Mouse (Mus musculus): Measurements from ENCODE around the gene Camsap1. TPM values are rescaled to one million over a fixed set of nuclear protein-coding genes. Genes with fewer than 3 reads are reported as not detected.

Gene Camsap1
- polyA plus RNA-seq, 1 experiment from 2014 or later: 18.0 TPM

GRCm38 (mm10) chr2:25975141-25975770, 7.8 kb downstream of the Camsap1 start:
- WGBS: 86% methylated on average over 4 of the region's 4 CpGs
- H3K4me3 ChIP-seq: no peak overlapping the region
- ATAC-seq (ENCODE audit: low FRiP score, low read depth): no peak
- no peaks in the 10 kb centered on the region for H3K27me3 ChIP-seq
- no peak overlapping the region for H3K9ac ChIP-seq
- peaks cover 17% of the 10 kb centered on the region for H3K4me1 ChIP-seq
- no peak overlapping the region for H3K27ac ChIP-seq
- peaks cover 31% of the 10 kb centered on the region for H3K36me3 ChIP-seq
- H3K4me2 ChIP-seq (replicated peaks): no peak overlapping the region
- H3K9me3 ChIP-seq: no peaks in the 10 kb centered on the region

- no peaks in the 10 kb centered on the region for H3K9me3 ChIP-seq
- H3K9ac ChIP-seq: no peak overlapping the region
- no peaks in the 10 kb centered on the region for H3K27me3 ChIP-seq
- no peak overlapping the region for H3K4me2 ChIP-seq (replicated peaks)
- H3K4me1 ChIP-seq: no peaks in the 10 kb centered on the region
- H3K27ac ChIP-seq: no peak overlapping the region
- no peak for ATAC-seq (ENCODE audit: low FRiP score, low read depth)
- 82% methylated on average over 2 of the region's 2 CpGs for WGBS
- H3K4me3 ChIP-seq: no peak overlapping the region
- H3K36me3 ChIP-seq: peaks cover 61% of the 10 kb centered on the region
Observed at GRCm38 (mm10) chr2:25970426-25970825, 12.7 kb downstream of the Camsap1 start.

GRCm38 (mm10) chr2:25969319-25969718, 13.8 kb downstream of the Camsap1 start:
- H3K9me3 ChIP-seq: no peaks in the 10 kb centered on the region
- no peaks in the 10 kb centered on the region for H3K27me3 ChIP-seq
- 85% methylated on average over 4 of the region's 4 CpGs for WGBS
- H3K4me3 ChIP-seq: no peak overlapping the region
- ATAC-seq (ENCODE audit: low FRiP score, low read depth): no peak
- no peak overlapping the region for H3K27ac ChIP-seq
- no peak overlapping the region for H3K9ac ChIP-seq
- peaks cover 72% of the 10 kb centered on the region for H3K36me3 ChIP-seq
- H3K4me1 ChIP-seq: no peaks in the 10 kb centered on the region
- no peak overlapping the region for H3K4me2 ChIP-seq (replicated peaks)

- H3K36me3 ChIP-seq: peaks cover 91% of the 10 kb centered on the region
- WGBS: 92% methylated on average over 3 of the region's 3 CpGs
- H3K9ac ChIP-seq: no peak overlapping the region
- no peaks in the 10 kb centered on the region for H3K27me3 ChIP-seq
- no peak for ATAC-seq (ENCODE audit: low FRiP score, low read depth)
- no peak overlapping the region for H3K27ac ChIP-seq
- no peak overlapping the region for H3K4me3 ChIP-seq
- H3K9me3 ChIP-seq: no peaks in the 10 kb centered on the region
- no peak overlapping the region for H3K4me2 ChIP-seq (replicated peaks)
- no peaks in the 10 kb centered on the region for H3K4me1 ChIP-seq
Observed at GRCm38 (mm10) chr2:25949291-25949690, 33.8 kb downstream of the Camsap1 start.

GRCm38 (mm10) chr2:25947950-25948349, 35.1 kb downstream of the Camsap1 start:
- Histone ChIP-seq H3K4me2 (replicated peaks) (no peak overlapping the region), H3K9ac (no peak overlapping the region), H3K27me3 (no peaks in the 10 kb centered on the region), H3K27ac (no peak overlapping the region), H3K4me1 (no peaks in the 10 kb centered on the region), H3K4me3 (no peak overlapping the region), H3K9me3 (no peaks in the 10 kb centered on the region), H3K36me3 (peaks cover 91% of the 10 kb centered on the region)
- 85% methylated on average over 3 of the region's 3 CpGs for WGBS
- no peak for ATAC-seq (ENCODE audit: low FRiP score, low read depth)

- ATAC-seq (ENCODE audit: low FRiP score, low read depth): no peak
- peaks cover 86% of the 10 kb centered on the region for H3K36me3 ChIP-seq
- WGBS: 91% methylated on average over 2 of the region's 2 CpGs
Observed at GRCm38 (mm10) chr2:25943822-25944221, 39.3 kb downstream of the Camsap1 start.

GRCm38 (mm10) chr2:25940503-25940902, 42.6 kb downstream of the Camsap1 start:
- Histone ChIP-seq H3K27ac (no peak overlapping the region), H3K36me3 (peaks cover 94% of the 10 kb centered on the region)
- ATAC-seq (ENCODE audit: low FRiP score, low read depth): no peak

More at GRCm38 (mm10) chr2:25943822-25944221, 39.3 kb downstream of the Camsap1 start:
- no peak overlapping the region for H3K4me2 ChIP-seq (replicated peaks)
- no peak overlapping the region for H3K4me3 ChIP-seq
- H3K27me3 ChIP-seq: no peaks in the 10 kb centered on the region
- H3K27ac ChIP-seq: no peak overlapping the region
- no peak overlapping the region for H3K9ac ChIP-seq
- H3K9me3 ChIP-seq: no peaks in the 10 kb centered on the region
- no peaks in the 10 kb centered on the region for H3K4me1 ChIP-seq

GRCm38 (mm10) chr2:25931249-25931859, 51.7 kb downstream of the Camsap1 start:
- no peak overlapping the region for H3K9ac ChIP-seq
- no peaks in the 10 kb centered on the region for H3K9me3 ChIP-seq
- no peaks in the 10 kb centered on the region for H3K4me1 ChIP-seq
- H3K27me3 ChIP-seq: no peaks in the 10 kb centered on the region
- peaks cover 96% of the 10 kb centered on the region for H3K36me3 ChIP-seq
- no peak overlapping the region for H3K27ac ChIP-seq
- no peak for ATAC-seq (ENCODE audit: low FRiP score, low read depth)
- 81% methylated on average over 6 of the region's 6 CpGs for WGBS
- no peak overlapping the region for H3K4me2 ChIP-seq (replicated peaks)
- H3K4me3 ChIP-seq: no peak overlapping the region

More at GRCm38 (mm10) chr2:25940503-25940902, 42.6 kb downstream of the Camsap1 start:
- H3K4me1 ChIP-seq: no peaks in the 10 kb centered on the region
- H3K4me2 ChIP-seq (replicated peaks): no peak overlapping the region
- 88% methylated on average over 6 of the region's 6 CpGs for WGBS
- H3K9me3 ChIP-seq: no peaks in the 10 kb centered on the region
- no peak overlapping the region for H3K4me3 ChIP-seq
- H3K9ac ChIP-seq: no peak overlapping the region
- no peaks in the 10 kb centered on the region for H3K27me3 ChIP-seq

- Histone ChIP-seq H3K9ac (no peak overlapping the region), H3K4me2 (replicated peaks) (no peak overlapping the region), H3K36me3 (peaks cover 85% of the 10 kb centered on the region), H3K4me1 (no peaks in the 10 kb centered on the region), H3K4me3 (no peak overlapping the region), H3K27ac (no peak overlapping the region), H3K9me3 (no peaks in the 10 kb centered on the region), H3K27me3 (no peaks in the 10 kb centered on the region)
- WGBS: 93% methylated on average over 7 of the region's 7 CpGs
- no peak for ATAC-seq (ENCODE audit: low FRiP score, low read depth)
Observed at GRCm38 (mm10) chr2:25927821-25928220, 55.3 kb downstream of the Camsap1 start.

GRCm38 (mm10) chr2:25924934-25925333, 58.1 kb downstream of the Camsap1 start:
- Histone ChIP-seq H3K9me3 (no peaks in the 10 kb centered on the region), H3K4me2 (replicated peaks) (no peak overlapping the region), H3K4me3 (no peak overlapping the region), H3K4me1 (no peaks in the 10 kb centered on the region), H3K27ac (no peak overlapping the region), H3K9ac (no peak overlapping the region), H3K27me3 (no peaks in the 10 kb centered on the region), H3K36me3 (peaks cover 63% of the 10 kb centered on the region)
- WGBS: 85% methylated on average over 4 of the region's 4 CpGs
- no peak for ATAC-seq (ENCODE audit: low FRiP score, low read depth)

GRCm38 (mm10) chr2:25923799-25924198, 59.3 kb downstream of the Camsap1 start:
- no peak overlapping the region for H3K9ac ChIP-seq
- 84% methylated on average over 2 of the region's 2 CpGs for WGBS
- H3K4me2 ChIP-seq (replicated peaks): no peak overlapping the region
- H3K9me3 ChIP-seq: no peaks in the 10 kb centered on the region
- no peak overlapping the region for H3K27ac ChIP-seq
- peaks cover 54% of the 10 kb centered on the region for H3K36me3 ChIP-seq
- no peaks in the 10 kb centered on the region for H3K4me1 ChIP-seq
- no peak overlapping the region for H3K4me3 ChIP-seq
- H3K27me3 ChIP-seq: no peaks in the 10 kb centered on the region
- no peak for ATAC-seq (ENCODE audit: low FRiP score, low read depth)

GRCm38 (mm10) chr2:25919972-25920371, 63.1 kb downstream of the Camsap1 start:
- Histone ChIP-seq H3K36me3 (peaks cover 18% of the 10 kb centered on the region; the same call in 1 of the 2 replicates), H3K4me1 (no peaks in the 10 kb centered on the region), H3K9ac (no peak overlapping the region), H3K9me3 (no peaks in the 10 kb centered on the region), H3K4me2 (replicated peaks) (no peak overlapping the region), H3K27me3 (no peaks in the 10 kb centered on the region), H3K4me3 (no peak overlapping the region), H3K27ac (no peak overlapping the region)
- 50% methylated on average over 3 of the region's 3 CpGs for WGBS
- no peak; the same call in 1 of the 2 replicates for ATAC-seq (ENCODE audit: low FRiP score, low read depth)

- H3K4me2 ChIP-seq (replicated peaks): no peak overlapping the region
- H3K4me3 ChIP-seq: no peak overlapping the region
- H3K27ac ChIP-seq: no peak overlapping the region
- 81% methylated on average over 2 of the region's 2 CpGs for WGBS
- H3K36me3 ChIP-seq: 0 out of 2 replicates have a peak, but pooled peaks cover 4% of the 10 kb centered on the region
- H3K9me3 ChIP-seq: no peaks in the 10 kb centered on the region
- H3K27me3 ChIP-seq: no peaks in the 10 kb centered on the region
- no peak for ATAC-seq (ENCODE audit: low FRiP score, low read depth)
- no peaks in the 10 kb centered on the region for H3K4me1 ChIP-seq
- H3K9ac ChIP-seq: no peak overlapping the region
Observed at GRCm38 (mm10) chr2:25918408-25918807, 64.7 kb downstream of the Camsap1 start.
